In genomic region chr4:116507425-116508218, GRCm38 (mm10) we compare ENCODE assay signal across 8 mouse cellular contexts. TPM values are rescaled to one million over a fixed set of nuclear protein-coding genes. Genes with fewer than 3 reads are reported as not detected.
DNase-seq lines count a peak whose midpoint lies in the region; ATAC-seq lines count a peak whose summit lies in the region.

Ipp (plus strand) TSS chr4:116507549.

- peak; percentile 94 for DNase-seq in c-Kit-negative CD71-positive TER-119-positive erythroid progenitor cells, embryonic 14.5 days (ENCODE audit: low read depth, low spot score)
- peak; percentile 74 for DNase-seq in fibroblast of lung, adult 2 months (ENCODE audit: low read depth)
- DNase-seq in kidney, postnatal 14 days = peak; percentile 97
- DNase-seq in liver, embryonic 13.5 days = peak; percentile 97
- DNase-seq in neural tube, embryonic 10.5 days (ENCODE audit: extremely low spot score, low spot score) = peak; percentile 92

- under 1% methylated on average over 51 of the region's 55 CpGs for WGBS in heart, embryonic 14.5 days
- under 1% methylated on average over 55 of the region's 55 CpGs for WGBS in liver, embryonic 13.5 days (ENCODE audit: insufficient replicate concordance)
- WGBS in stomach, embryonic 16.5 days = under 1% methylated on average over 55 of the region's 55 CpGs

- H3K4me2 ChIP-seq in heart, embryonic 14.5 days (ENCODE audit: low read length) = peak within 1 kb of the TSS; percentile 87
- peak within 1 kb of the TSS; percentile 78 for H3K4me2 ChIP-seq in liver, embryonic 13.5 days
- peak within 1 kb of the TSS; percentile 63 for H3K4me2 ChIP-seq in stomach, embryonic 16.5 days (ENCODE audit: low read depth, low read length)

- no peaks in the 10 kb centered on the region for H3K9me3 ChIP-seq in heart, embryonic 14.5 days (ENCODE audit: control insufficient read depth, low read length)
- no peaks in the 10 kb centered on the region for H3K9me3 ChIP-seq in liver, embryonic 13.5 days (replicated peaks)
- no peaks in the 10 kb centered on the region for H3K9me3 ChIP-seq in stomach, embryonic 16.5 days (replicated peaks; ENCODE audit: control insufficient read depth, low read length)

- ATAC-seq in CD4-positive, CD25-positive, alpha-beta regulatory T cell, adult 4 months = peak; percentile 96
- ATAC-seq in heart, embryonic 14.5 days (ENCODE audit: insufficient number of reproducible peaks, insufficient read depth, low FRiP score, low read depth) = peak; percentile 97
- peak; percentile 97 for ATAC-seq in liver, embryonic 13.5 days (ENCODE audit: low read depth)
- ATAC-seq in stomach, embryonic 16.5 days (ENCODE audit: insufficient read depth, low FRiP score) = peak; percentile 98

- H3K9ac ChIP-seq in heart, embryonic 14.5 days (ENCODE audit: low read length) = peak within 1 kb of the TSS; percentile 88
- H3K9ac ChIP-seq in liver, embryonic 13.5 days = peak within 1 kb of the TSS; percentile 88
- H3K9ac ChIP-seq in stomach, embryonic 16.5 days (ENCODE audit: low read length) = peak within 1 kb of the TSS; percentile 74

- no peaks in the 10 kb centered on the region for H3K27me3 ChIP-seq in heart, embryonic 14.5 days (ENCODE audit: control insufficient read depth, insufficient read depth, low read length)
- H3K27me3 ChIP-seq in liver, embryonic 13.5 days = no peaks in the 10 kb centered on the region
- H3K27me3 ChIP-seq in stomach, embryonic 16.5 days (ENCODE audit: control insufficient read depth, insufficient read depth, low read length) = no peaks in the 10 kb centered on the region

- peak within 1 kb of the TSS; percentile 95 for H3K27ac ChIP-seq in heart, embryonic 14.5 days (replicated peaks in 1 of 2; ENCODE audit: control insufficient read depth in 1 of 2, insufficient read depth in 1 of 2, low read depth in 2 of 2, low read length in 2 of 2)
- H3K27ac ChIP-seq in liver, embryonic 13.5 days = peak within 1 kb of the TSS; percentile 83
- peak within 1 kb of the TSS; percentile 84 for H3K27ac ChIP-seq in stomach, embryonic 16.5 days (ENCODE audit: low read length)

- peak within 1 kb of the TSS; percentile 59 to 67 for H3K4me3 ChIP-seq in heart, embryonic 14.5 days (ENCODE audit: control insufficient read depth in 1 of 2, insufficient read depth in 1 of 2, low read depth in 1 of 2, low read length in 2 of 2)
- H3K4me3 ChIP-seq in liver, embryonic 13.5 days (replicated peaks) = peak within 1 kb of the TSS; percentile 77
- H3K4me3 ChIP-seq in stomach, embryonic 16.5 days (replicated peaks; ENCODE audit: low read length) = peak within 1 kb of the TSS; percentile 54

- peaks cover 3 to 10% of the 10 kb centered on the region in 2 experiments; a peak in 3 of 4 replicates for H3K4me1 ChIP-seq in heart, embryonic 14.5 days (ENCODE audit: control insufficient read depth in 2 of 2, insufficient read depth in 2 of 2, low read length in 2 of 2)
- H3K4me1 ChIP-seq in liver, embryonic 13.5 days (replicated peaks) = peaks cover 23% of the 10 kb centered on the region
- H3K4me1 ChIP-seq in stomach, embryonic 16.5 days (ENCODE audit: control insufficient read depth, insufficient read depth, low read length) = peaks cover 5% of the 10 kb centered on the region; the same call in 1 of the 2 replicates

- 0 out of 2 replicates have a peak, but pooled peaks cover 9% of the 10 kb centered on the region for H3K36me3 ChIP-seq in heart, embryonic 14.5 days (ENCODE audit: control insufficient read depth, insufficient read depth, low read length)
- peaks cover 4% of the 10 kb centered on the region; the same call in 1 of the 2 replicates for H3K36me3 ChIP-seq in liver, embryonic 13.5 days
- H3K36me3 ChIP-seq in stomach, embryonic 16.5 days (ENCODE audit: control insufficient read depth, insufficient read depth, low read length) = no peaks in the 10 kb centered on the region

RNA-seq across cellular contexts. Expression of gene Ipp, which starts in this region (rescaled TPM):
- polyA plus RNA-seq in CD4-positive, CD25-positive, alpha-beta regulatory T cell, adult 4 months (2017; shearing (Covaris generic)) = 10 to 100 TPM in 1 of 2 experiments, 1 to 10 TPM in 1; 7.4 to 19.6 TPM
- 4.5 and 5.7 TPM in 2 replicates for polyA plus RNA-seq in heart, embryonic 14.5 days (2014; fragmentation: Nextera tagmentation; extraction: Ambion mirVana)
- polyA plus RNA-seq in liver, embryonic 13.5 days (2015; fragmentation: Nextera tagmentation; extraction: Ambion mirVana) = 16.2 and 18.5 TPM in 2 replicates
- polyA plus RNA-seq in stomach, embryonic 16.5 days (2015; fragmentation: Nextera tagmentation; extraction: Ambion mirVana) = 13.3 and 13.8 TPM in 2 replicates

Comparison
In these comparisons a context has a peak if more than half of its experiments do, and no peak if none do; other contexts are left out.
1. Peak in every context shown above with its lines: DNase-seq, ATAC-seq, H3K4me3 ChIP-seq and H3K27ac ChIP-seq.